Mouse (Mus musculus) embryonic fibroblast, embryonic 13.5 days (primary cell): ENCODE measurements at regions not wholly inside any gene's neighbourhood (a gene's known extent, or its start where the extent isn't known, plus 50 kb on each side); places are given as distances from the start of the nearest gene placed in this dataset.

Experiments
- CTCF ChIP-seq: IDR thresholded peaks from 2 replicates; pipeline ENCODE4 v1.5.1; 2011; ENCODE audit warnings: mild to moderate bottlenecking, control low read depth, low read length, moderate library complexity, borderline replicate concordance; ENCODE audit not compliant: insufficient read depth
- POLR2A ChIP-seq: IDR thresholded peaks from 2 replicates; pipeline ENCODE4 v1.6.1; 2011; ENCODE audit warnings: low read depth, mild to moderate bottlenecking, control low read depth, low read length, moderate library complexity

GRCm38 (mm10) chr17:87514366-87515126 is 67.8 kb upstream of the Calm2 start:
- TF ChIP-seq CTCF = no peak
- TF ChIP-seq POLR2A = no peak
